Mouse (Mus musculus) megakaryocyte, embryonic 14.5 days (primary cell): ENCODE results near the gene Rfx1.

Experiments
- FLI1 ChIP-seq: IDR thresholded peaks from 2 replicates; pipeline ENCODE4 v1.6.1; 2012; ENCODE audit warnings: low read length, inconsistent platforms, mixed read lengths
- GATA1 ChIP-seq: IDR thresholded peaks from 3 replicates; pipeline ENCODE4 v1.6.1; 2012; ENCODE audit warnings: mixed read lengths, low read length, inconsistent platforms, borderline replicate concordance

GRCm38 (mm10) chr8:84087821-84088220, 21.2 kb downstream of the Rfx1 start:
- TF ChIP-seq GATA1 (no peak), FLI1 (no peak)
